Comparison of ENCODE assay signal across 12 mouse cellular contexts in genomic region chr3:157575441-157576342, GRCm38 (mm10). TPM values are rescaled to one million over a fixed set of nuclear protein-coding genes. Genes with fewer than 3 reads are reported as not detected.
DNase-seq lines count a peak whose midpoint lies in the region; ATAC-seq and TF ChIP-seq lines count a peak whose summit lies in the region.
"Had no signal": no experiment of that assay in that cellular context is flagged by ENCODE, and none has a peak within 500 bp of the region (broad histone marks: within the 10 kb centered on the region; RNA-seq: fewer than 3 reads in every experiment).

No protein-coding gene starts in this region.

- H3K4me2 ChIP-seq in lung, embryonic 15.5 days: no peak overlapping the region
- H3K4me2 ChIP-seq in limb, embryonic 14.5 days (replicated peaks; ENCODE audit: low read depth, low read length, severe bottlenecking): no peak overlapping the region
- H3K4me2 ChIP-seq: forebrain, embryonic 13.5 days; hindbrain, embryonic 14.5 days; neural tube, embryonic 12.5 days had no signal

- H3K27me3 ChIP-seq in lung, embryonic 15.5 days: no peaks in the 10 kb centered on the region
- 0 out of 2 replicates have a peak, but pooled peaks cover 3% of the 10 kb centered on the region for H3K27me3 ChIP-seq in limb, embryonic 14.5 days (ENCODE audit: control insufficient read depth, insufficient read depth, low read length)
- H3K27me3 ChIP-seq: forebrain, embryonic 13.5 days; neural tube, embryonic 12.5 days had no signal

- H3K36me3 ChIP-seq in lung, embryonic 15.5 days: no peaks in the 10 kb centered on the region
- no peaks in the 10 kb centered on the region for H3K36me3 ChIP-seq in limb, embryonic 14.5 days (ENCODE audit: control insufficient read depth, insufficient read depth, low read length)
- H3K36me3 ChIP-seq: neural tube, embryonic 12.5 days had no signal

- no peak for TF ChIP-seq POLR2A in lung, adult 2 months (IDR thresholded peaks at IDR 0.05; ENCODE audit: borderline replicate concordance, extremely low read depth, low read depth, low read length)
- no peak for TF ChIP-seq POLR2A in limb, embryonic 14.5 days (IDR thresholded peaks at IDR 0.05; ENCODE audit: borderline replicate concordance, extremely low read depth, insufficient read depth, insufficient read length)

- H3K9me3 ChIP-seq in lung, embryonic 15.5 days: no peaks in the 10 kb centered on the region
- H3K9me3 ChIP-seq in limb, embryonic 14.5 days (ENCODE audit: control insufficient read depth, low read length): no peaks in the 10 kb centered on the region
- H3K9me3 ChIP-seq: forebrain, embryonic 13.5 days; neural tube, embryonic 12.5 days had no signal

- TF ChIP-seq CTCF in lung, adult 2 months (IDR thresholded peaks at IDR 0.05; ENCODE audit: insufficient read depth, low read length): no peak

- no peak for DNase-seq in lung, adult 2 months
- peak; percentile 79 for DNase-seq in adrenal gland, postnatal 14 days
- DNase-seq in limb, embryonic 14.5 days (ENCODE audit: low spot score): peak; percentile 53
- no peak for DNase-seq in embryo, embryonic 10 days (ENCODE audit: low spot score)
- no peak for DNase-seq in MN1 (ENCODE audit: low spot score)
- DNase-seq: heart, adult 11 months; thymus, postnatal 36 days had no signal

- no peak overlapping the region for H3K4me3 ChIP-seq in lung, embryonic 15.5 days
- H3K4me3 ChIP-seq in lung, adult 2 months (replicated peaks; ENCODE audit: extremely low read depth, low read depth, low read length): no peak overlapping the region
- no peak overlapping the region for H3K4me3 ChIP-seq in limb, embryonic 14.5 days (replicated peaks; ENCODE audit: low read length)
- H3K4me3 ChIP-seq: forebrain, embryonic 13.5 days; neural tube, embryonic 12.5 days had no signal

- WGBS in lung, embryonic 15.5 days: 62% methylated on average over 9 of the region's 9 CpGs
- 49% methylated on average over 9 of the region's 9 CpGs for WGBS in lung, adult 2 months
- 71% methylated on average over 9 of the region's 9 CpGs for WGBS in limb, embryonic 14.5 days

- peak; percentile 39 for ATAC-seq in lung, embryonic 15.5 days (ENCODE audit: borderline replicate concordance, extremely low read depth, low FRiP score, low TSS enrichment)
- peak; percentile 44 for ATAC-seq in limb, embryonic 14.5 days (ENCODE audit: low FRiP score, low read depth)
- peak; percentile 68 for ATAC-seq in monocyte, adult 5-6 weeks (replicated peaks; ENCODE audit: insufficient number of reproducible peaks, low FRiP score, low TSS enrichment, poor library complexity, severe bottlenecking)
- ATAC-seq: forebrain, embryonic 13.5 days had no signal

- no peak overlapping the region for H3K9ac ChIP-seq in lung, embryonic 15.5 days
- no peak overlapping the region for H3K9ac ChIP-seq in limb, embryonic 14.5 days (ENCODE audit: low read depth, low read length, severe bottlenecking)
- H3K9ac ChIP-seq: forebrain, embryonic 13.5 days; hindbrain, embryonic 14.5 days; neural tube, embryonic 12.5 days had no signal

- peaks cover 12% of the 10 kb centered on the region; the same call in 1 of the 2 replicates for H3K4me1 ChIP-seq in lung, embryonic 15.5 days
- no peaks in the 10 kb centered on the region for H3K4me1 ChIP-seq in lung, adult 2 months (ENCODE audit: control insufficient read depth, insufficient read depth, low read length)
- no peaks in the 10 kb centered on the region for H3K4me1 ChIP-seq in limb, embryonic 14.5 days (ENCODE audit: control insufficient read depth, insufficient read depth, low read length)
- H3K4me1 ChIP-seq: forebrain, embryonic 13.5 days; neural tube, embryonic 12.5 days had no signal

- no peak overlapping the region for H3K27ac ChIP-seq in lung, embryonic 15.5 days
- no peak overlapping the region for H3K27ac ChIP-seq in limb, embryonic 14.5 days (replicated peaks; ENCODE audit: low read depth, low read length)
- H3K27ac ChIP-seq: forebrain, embryonic 13.5 days; hindbrain, embryonic 14.5 days; neural tube, embryonic 12.5 days had no signal

RNA-seq across cellular contexts. Expression of gene Ptger3, which starts 9.0 kb away (rescaled TPM):
- polyA plus RNA-seq in lung, embryonic 15.5 days (2015; fragmentation: Nextera tagmentation; extraction: Ambion mirVana): 10.7 and 13.1 TPM in 2 replicates
- polyA plus RNA-seq in lung, adult 2 months (2012; rRNA removed): 5.8 and 6.7 TPM in 2 replicates
- total RNA-seq in adrenal gland, postnatal 14 days (2021): 8.0 and 11.4 TPM in 2 replicates
- polyA plus RNA-seq in limb, embryonic 14.5 days (2012; rRNA removed): 3.7 and 4.7 TPM in 2 replicates
- 8.6 and 9.6 TPM in 2 replicates for polyA plus RNA-seq in limb, embryonic 14.5 days (2014; fragmentation: Nextera tagmentation; extraction: Ambion mirVana)
- 2.2 to 7.9 TPM (median 5.3 TPM) in 3 replicates for total RNA-seq in monocyte, adult 5-6 weeks (2017)

RNA-seq across cellular contexts. Expression of gene Zranb2, which starts 41.7 kb away (rescaled TPM):
- polyA plus RNA-seq in lung, embryonic 15.5 days (2015; fragmentation: Nextera tagmentation; extraction: Ambion mirVana): 92.9 and 94.0 TPM in 2 replicates
- polyA plus RNA-seq in lung, adult 2 months (2012; rRNA removed): 4.0 and 6.8 TPM in 2 replicates
- 72.5 and 78.9 TPM in 2 replicates for total RNA-seq in adrenal gland, postnatal 14 days (2021)
- 89.0 and 105 TPM in 2 replicates for polyA plus RNA-seq in limb, embryonic 14.5 days (2012; rRNA removed)
- 97.7 and 106 TPM in 2 replicates for polyA plus RNA-seq in limb, embryonic 14.5 days (2014; fragmentation: Nextera tagmentation; extraction: Ambion mirVana)
- total RNA-seq in monocyte, adult 5-6 weeks (2017): 135 to 163 TPM (median 146 TPM) in 3 replicates

Comparison
In these comparisons a context has a peak if more than half of its experiments do, and no peak if none do; other contexts are left out.
1. RNA of gene Zranb2, which starts 41.7 kb away (polyA plus RNA-seq): 89.0 to 106 TPM in limb, embryonic 14.5 days and 92.9 to 94.0 TPM in lung, embryonic 15.5 days; 4.0 to 6.8 TPM in lung, adult 2 months; every median in the first group is over 10 times any median in the second.
2. DNase-seq: peak in adrenal gland, postnatal 14 days (single experiment) and limb, embryonic 14.5 days (single experiment); none in lung, adult 2 months (single experiment), embryo, embryonic 10 days (single experiment) and MN1 (single experiment).
3. Peak in every context shown above with its lines, with median percentiles within 50 percentile points of each other: ATAC-seq.